Mouse (Mus musculus) adrenal gland, adult 10 weeks (tissue): ENCODE results near the gene Zfp976. TPM values are rescaled to one million over a fixed set of nuclear protein-coding genes. Genes with fewer than 3 reads are reported as not detected.

ENCODE experiments used
- polyA plus RNA-seq: library from polyadenylated mRNA; stranded (reverse); fragments of 350-450 nt; fragmentation: Illumina TruSeq; extraction: RNeasy Lipid Tissue Mini Kit (QIAGEN cat#74804); gene quantifications from one replicate; pipeline ENCODE4 v1.2.3, GENCODE M21; 2014; ENCODE audit warnings: low read depth, low replicate concordance

Gene Zfp976
- 17.9 TPM for polyA plus RNA-seq

DNA sequence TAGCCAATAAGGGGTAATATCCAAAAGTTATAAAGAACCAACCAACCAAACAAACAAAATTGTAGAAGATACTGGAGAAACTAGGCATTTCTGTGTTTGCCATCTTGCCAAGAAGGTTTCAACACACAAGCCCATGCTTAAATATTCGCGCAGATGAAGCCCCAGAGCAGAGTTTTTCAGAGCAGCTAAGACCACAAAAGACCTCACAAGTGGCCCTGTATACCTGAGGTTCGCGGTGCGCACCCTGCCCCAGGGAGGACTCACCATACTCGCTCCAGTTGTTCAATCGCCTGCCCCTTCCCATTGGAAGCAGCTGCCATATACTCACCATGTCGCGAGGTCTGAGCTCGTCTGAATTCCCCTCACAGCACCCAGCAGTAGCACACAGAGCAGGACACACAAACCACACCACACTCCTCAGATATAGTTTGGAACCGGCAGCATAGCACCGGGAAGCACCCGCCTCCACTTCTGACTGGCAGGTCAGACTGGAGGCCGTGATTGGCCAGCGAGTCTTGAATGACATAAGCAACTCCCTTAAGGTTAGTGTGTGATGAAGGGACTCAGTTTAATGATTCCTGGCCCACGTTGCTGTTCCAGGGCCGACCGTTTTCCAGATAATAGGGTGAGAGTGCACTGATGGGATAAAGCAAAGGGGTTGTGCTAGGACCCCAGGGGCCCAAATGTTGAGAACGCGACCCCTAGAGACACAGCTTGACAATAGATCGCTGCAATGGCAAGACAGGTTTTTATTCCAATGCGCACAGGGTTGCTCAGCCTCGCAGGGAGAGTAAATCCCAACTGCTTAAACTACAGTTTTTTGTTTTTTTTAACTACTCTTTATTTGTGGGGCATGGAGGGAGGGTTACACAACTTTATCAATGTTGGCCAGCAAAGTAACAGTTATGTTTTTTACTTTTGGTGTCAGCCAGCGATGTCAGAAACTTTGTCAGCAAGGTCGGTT lies at the start of gene Zfp976:
Gene Zfp976 (minus strand): TSS at position 437 of the 964 bp plus-strand sequence.

DNA sequence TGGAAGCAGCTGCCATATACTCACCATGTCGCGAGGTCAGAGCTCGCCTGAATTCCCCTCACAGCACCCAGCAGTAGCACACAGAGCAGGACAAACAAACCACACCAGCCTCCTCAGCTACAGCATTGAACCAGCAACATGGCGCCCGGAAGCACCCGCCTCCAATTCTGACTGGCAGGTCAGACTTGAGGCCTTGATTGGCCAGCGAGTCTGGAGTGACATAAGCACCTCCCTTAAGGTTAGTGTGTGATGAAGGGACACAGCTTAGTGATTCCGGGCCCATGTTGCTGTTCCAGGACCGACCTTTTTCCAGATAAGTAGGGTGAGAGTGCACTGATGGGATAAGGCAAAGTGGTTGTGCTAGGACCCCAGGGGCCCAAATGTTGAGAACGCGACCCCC lies 50.0 kb downstream of the Zfp976 start, which contains the start of gene Zfp977:
Gene Zfp977 (minus strand): TSS at position 135 of the 400 bp plus-strand sequence.

DNA sequence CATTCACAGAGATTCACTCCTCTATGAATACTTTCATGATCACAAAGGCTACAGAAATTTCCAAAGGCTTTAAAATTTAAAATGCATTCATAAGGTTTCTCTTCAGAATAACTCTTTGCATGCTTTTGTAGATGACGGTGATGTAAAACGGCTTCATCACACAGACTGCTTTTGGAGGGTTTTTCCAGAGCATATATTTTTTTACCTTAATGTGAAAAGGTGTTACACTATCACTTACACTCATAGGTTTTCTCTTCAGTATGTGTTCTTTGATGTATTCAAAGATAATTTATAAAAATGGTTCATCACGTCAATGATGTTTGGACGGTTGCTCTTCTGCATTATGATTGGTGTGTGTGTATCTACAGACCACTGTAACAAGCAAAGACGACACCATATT lies 63.9 kb downstream of the Zfp976 start, which contains the start of gene Gm21028:
Gene Gm21028 (minus strand): TSS at position 101 of the 400 bp plus-strand sequence.

Other genes with a start within 250 kb of the Zfp976 start
- not detected for gene 4933421I07Rik, start 194.5 kb downstream of the Zfp976 start, polyA plus RNA-seq
- 31.4 TPM for gene Zfp141, start 136.8 kb downstream of the Zfp976 start, polyA plus RNA-seq
- gene Gm21028, start 64.0 kb downstream of the Zfp976 start, polyA plus RNA-seq, result not detected
- gene Zfp977, start 50.0 kb downstream of the Zfp976 start, polyA plus RNA-seq, result 4.1 TPM
- gene Zfp975, start 50.2 kb upstream of the Zfp976 start, polyA plus RNA-seq, result 23.0 TPM
- gene Gm17067, start 84.4 kb upstream of the Zfp976 start, polyA plus RNA-seq, result not detected
- gene Vmn2r62, start 150.9 kb upstream of the Zfp976 start, polyA plus RNA-seq, result not detected
- gene Gm2381, start 224.6 kb upstream of the Zfp976 start, polyA plus RNA-seq, result not detected